Mouse (Mus musculus): ENCODE data around the gene Tmem94.

DNA sequence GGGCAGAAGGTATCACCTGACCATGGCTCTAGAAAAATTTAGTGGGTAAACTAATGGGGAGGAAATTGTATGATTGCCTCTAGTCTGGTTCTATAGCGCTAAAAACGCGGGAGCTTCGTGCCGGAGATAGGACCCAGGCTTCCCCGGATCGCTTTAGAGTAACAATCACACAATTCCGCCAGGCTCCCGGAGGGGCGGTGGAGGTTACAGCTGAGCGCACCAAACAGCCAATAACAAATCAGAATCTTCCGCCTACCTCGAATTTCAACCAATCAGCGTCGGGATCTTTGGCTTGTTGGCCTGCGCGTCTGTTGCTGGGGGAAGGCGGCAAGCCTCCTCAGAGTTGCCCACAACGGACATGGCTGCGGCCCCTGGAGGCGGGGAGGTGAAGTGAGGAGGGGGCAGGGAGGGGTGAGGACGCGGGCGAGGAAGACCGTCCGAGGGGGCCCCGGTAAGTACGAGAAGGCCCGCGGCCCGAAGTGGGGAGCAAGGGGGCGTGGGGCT, at the start of gene Tmem94:
- TF ChIP-seq CTCF (IDR thresholded peaks at IDR 0.05; ENCODE audit: low read depth, low read length): no peak
- no peak for TF ChIP-seq POLR2A (IDR thresholded peaks at IDR 0.05; ENCODE audit: insufficient read depth, low read length)

Measured in ES-Bruce4 (cell line).